Mouse (Mus musculus) myocyte (in vitro differentiated cells): Measurements from ENCODE around the gene Slc25a26.

Experiments
- E2F4 ChIP-seq: IDR thresholded peaks from one replicate; pipeline ENCODE4 v1.6.1; 2011; ENCODE audit warnings: mild to moderate bottlenecking, control low read depth, moderate library complexity; ENCODE audit not compliant: insufficient read depth
- MAX ChIP-seq: IDR thresholded peaks from one replicate; pipeline ENCODE4 v1.6.1; 2011; ENCODE audit warnings: low read depth, mild to moderate bottlenecking, control low read depth
- POLR2A ChIP-seq: IDR thresholded peaks from one replicate; pipeline ENCODE4 v1.6.1; 2011; ENCODE audit warnings: low read depth, mild to moderate bottlenecking, control low read depth, moderate library complexity; ENCODE audit not compliant: insufficient read length
- REST ChIP-seq: IDR thresholded peaks from one replicate; pipeline ENCODE4 v1.6.1; 2011; ENCODE audit warnings: mild to moderate bottlenecking, control low read depth, moderate library complexity; ENCODE audit not compliant: insufficient read depth, insufficient read length
- TCF3 ChIP-seq: IDR thresholded peaks from one replicate; pipeline ENCODE4 v1.6.1; 2011; ENCODE audit warnings: low read depth, control low read depth; ENCODE audit not compliant: insufficient read length

- TF ChIP-seq MAX: no peak
- no peak for TF ChIP-seq POLR2A
- peak; percentile 69 for TF ChIP-seq TCF3
- TF ChIP-seq E2F4: no peak
- no peak for TF ChIP-seq REST
Observed at GRCm38 (mm10) chr6:94604072-94604471, 103.9 kb downstream of the Slc25a26 start.
